ENCODE assay signal across 19 mouse cellular contexts in genomic region chr10:91953078-91953477, GRCm38 (mm10).
DNase-seq lines count a peak whose midpoint lies in the region; ATAC-seq and TF ChIP-seq lines count a peak whose summit lies in the region.
"Had no signal": no experiment of that assay in that cellular context is flagged by ENCODE, and none has a peak within 500 bp of the region (broad histone marks: within the 10 kb centered on the region; RNA-seq: fewer than 3 reads in every experiment).

No protein-coding gene starts in this region.

- H3K36me3 ChIP-seq in kidney, adult 2 months (ENCODE audit: control insufficient read depth, insufficient read depth, low read length), result no peaks in the 10 kb centered on the region
- H3K36me3 ChIP-seq in intestine, embryonic 15.5 days, result no peaks in the 10 kb centered on the region
- H3K36me3 ChIP-seq: heart, embryonic 10.5 days; hindbrain, embryonic 10.5 days; midbrain, embryonic 12.5 days; neural tube, embryonic 13.5 days had no signal

- DNase-seq in kidney, adult 2 months, result peak; percentile 30
- DNase-seq in kidney, postnatal 10 days, result no peak
- peak; percentile 1 for DNase-seq in 416B (ENCODE audit: low read depth)
- DNase-seq in lung, postnatal 25 days (ENCODE audit: low spot score), result peak; percentile 47
- no peak for DNase-seq in cerebellum, adult 9-11 months
- no peak for DNase-seq in left cerebral cortex, postnatal 14 days (ENCODE audit: low spot score in 2 of 2)
- no peak for DNase-seq in thymus, postnatal 25 days
- DNase-seq: cerebellum, adult 8-10 months; layer of hippocampus, postnatal 36 days; right cerebral cortex, postnatal 14 days; spleen, adult 18-20 months had no signal

- no peak for TF ChIP-seq CTCF in kidney, adult 2 months (conservative IDR thresholded peaks at IDR 0.05; ENCODE audit: insufficient read depth, insufficient read length, low read depth, low read length)

- no peak overlapping the region; the same call in 1 of the 2 replicates for H3K27ac ChIP-seq in kidney, adult 2 months (ENCODE audit: insufficient read depth, low read depth, low read length)
- H3K27ac ChIP-seq in intestine, embryonic 15.5 days, result no peak overlapping the region
- H3K27ac ChIP-seq: heart, embryonic 10.5 days; hindbrain, embryonic 10.5 days; liver, embryonic 14.5 days; midbrain, embryonic 12.5 days; neural tube, embryonic 13.5 days had no signal

- 65% methylated on average over 1 of the region's 1 CpGs for WGBS in kidney, adult 2 months
- 61% methylated on average over 1 of the region's 1 CpGs for WGBS in intestine, embryonic 15.5 days

- no peak for TF ChIP-seq POLR2A in kidney, adult 2 months (IDR thresholded peaks at IDR 0.05; ENCODE audit: low read depth, low read length)

- no peak overlapping the region for H3K4me2 ChIP-seq in intestine, embryonic 15.5 days (replicated peaks)
- H3K4me2 ChIP-seq: midbrain, embryonic 12.5 days; neural tube, embryonic 13.5 days had no signal

- H3K4me3 ChIP-seq in kidney, adult 2 months (ENCODE audit: insufficient read depth, low read depth, low read length), result no peak overlapping the region
- no peak overlapping the region for H3K4me3 ChIP-seq in intestine, embryonic 15.5 days (replicated peaks)
- H3K4me3 ChIP-seq: erythroblast, embryonic 14.5 days; heart, embryonic 10.5 days; hindbrain, embryonic 10.5 days; midbrain, embryonic 12.5 days; neural tube, embryonic 13.5 days had no signal

- H3K4me1 ChIP-seq in kidney, adult 2 months (ENCODE audit: control insufficient read depth, insufficient read depth, low read length), result no peaks in the 10 kb centered on the region
- H3K4me1 ChIP-seq in intestine, embryonic 15.5 days (replicated peaks), result no peaks in the 10 kb centered on the region
- H3K4me1 ChIP-seq: heart, embryonic 10.5 days; hindbrain, embryonic 10.5 days; midbrain, embryonic 12.5 days; neural tube, embryonic 13.5 days had no signal

- no peaks in the 10 kb centered on the region for H3K9me3 ChIP-seq in intestine, embryonic 15.5 days
- H3K9me3 ChIP-seq: heart, embryonic 10.5 days; hindbrain, embryonic 10.5 days; midbrain, embryonic 12.5 days; neural tube, embryonic 13.5 days had no signal

- no peaks in the 10 kb centered on the region for H3K27me3 ChIP-seq in kidney, adult 2 months (replicated peaks; ENCODE audit: control insufficient read depth, insufficient read depth, low read length)
- H3K27me3 ChIP-seq in intestine, embryonic 15.5 days (replicated peaks), result no peaks in the 10 kb centered on the region
- H3K27me3 ChIP-seq: midbrain, embryonic 12.5 days; neural tube, embryonic 13.5 days had no signal

- H3K9ac ChIP-seq in intestine, embryonic 15.5 days, result no peak overlapping the region
- H3K9ac ChIP-seq: liver, embryonic 14.5 days; midbrain, embryonic 12.5 days; neural tube, embryonic 13.5 days had no signal

- peak; percentile 94 for ATAC-seq in intestine, embryonic 15.5 days
- ATAC-seq: forebrain, embryonic 14.5 days had no signal

- intact Hi-C loops in left cerebral cortex, postnatal 14 days (cut with DNase I), result no loop called here

Comparison
In these comparisons a context has a peak if more than half of its experiments do, and no peak if none do; other contexts are left out.
1. DNase-seq: peak in kidney, adult 2 months (single experiment), 416B (single experiment) and lung, postnatal 25 days (single experiment); none in kidney, postnatal 10 days (single experiment), cerebellum, adult 9-11 months (single experiment), left cerebral cortex, postnatal 14 days (0 of 2) and thymus, postnatal 25 days (single experiment).